Mouse (Mus musculus): ENCODE measurements around the gene Mpped2.

Gene Mpped2

DNA sequence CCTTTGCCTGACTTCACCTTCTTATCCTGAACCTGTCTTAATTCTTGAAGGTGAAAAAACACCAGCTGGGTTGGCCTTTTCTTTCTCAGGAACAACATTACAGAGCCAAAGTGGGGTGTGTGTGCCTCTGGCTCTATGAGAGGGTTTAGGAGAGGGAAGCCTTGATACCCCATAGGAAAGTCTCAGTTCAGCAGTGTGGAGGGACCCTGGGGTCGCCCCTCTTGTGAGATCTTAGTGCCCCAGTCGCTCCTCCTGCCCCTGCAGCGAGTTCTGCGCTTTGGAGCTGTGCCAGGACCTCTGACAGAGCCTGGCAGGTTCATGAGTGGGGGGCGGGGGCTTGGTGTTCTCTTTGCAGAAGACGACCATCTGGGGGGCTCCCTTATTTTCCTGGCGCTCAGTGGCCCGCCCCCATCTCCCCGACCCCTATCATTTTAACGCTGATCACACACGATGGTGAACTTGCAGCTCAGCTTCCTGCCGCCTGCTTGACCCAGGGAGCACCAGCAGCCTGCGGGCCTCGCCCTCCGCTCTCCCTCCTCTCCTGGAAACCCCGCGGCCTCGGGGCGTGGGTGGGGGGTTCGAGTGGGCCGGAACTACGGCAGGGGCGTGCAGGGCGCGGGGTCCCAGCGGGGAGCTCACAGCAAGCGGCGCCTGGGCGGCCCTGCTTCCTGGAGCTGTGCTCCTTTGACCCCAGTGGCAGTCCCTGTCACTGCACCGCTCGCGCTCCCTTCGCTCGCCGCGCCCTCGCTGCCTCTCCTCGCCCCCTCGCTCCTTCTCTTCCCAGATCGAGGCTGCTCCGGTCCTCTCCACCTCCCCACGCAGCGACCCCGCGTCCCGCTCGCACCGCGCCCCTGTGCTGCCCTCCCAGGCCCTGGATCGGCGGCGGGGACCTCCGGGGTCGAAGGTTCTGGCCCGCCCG lies at the start of gene Mpped2:
Gene Mpped2 (plus strand): TSS at position 487 of the 919 bp plus-strand sequence.
- peak; percentile 5 to 32 for DNase-seq (ENCODE audit: low spot score in 2 of 2)

DNA sequence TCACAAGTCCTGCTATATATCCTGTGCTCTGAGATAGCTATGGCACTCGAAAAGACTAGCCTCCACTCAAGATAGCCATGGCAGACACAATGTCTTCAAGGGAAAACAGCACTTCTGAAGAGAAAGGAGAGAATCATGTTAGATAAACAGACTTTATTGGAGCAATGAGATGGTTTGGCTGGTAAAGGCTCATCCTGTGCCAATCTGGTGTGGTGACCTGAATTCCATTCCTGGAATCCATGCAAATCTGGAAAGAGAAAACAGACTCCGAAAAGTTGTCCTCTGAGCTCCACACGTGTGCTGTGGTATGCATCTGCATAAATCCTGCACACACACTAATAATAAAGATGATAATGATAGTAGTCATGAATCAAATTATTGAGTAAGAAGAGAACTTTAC lies 48.3 kb upstream of the Mpped2 start:
- DNase-seq (ENCODE audit: low spot score in 2 of 2) = no peak

DNA sequence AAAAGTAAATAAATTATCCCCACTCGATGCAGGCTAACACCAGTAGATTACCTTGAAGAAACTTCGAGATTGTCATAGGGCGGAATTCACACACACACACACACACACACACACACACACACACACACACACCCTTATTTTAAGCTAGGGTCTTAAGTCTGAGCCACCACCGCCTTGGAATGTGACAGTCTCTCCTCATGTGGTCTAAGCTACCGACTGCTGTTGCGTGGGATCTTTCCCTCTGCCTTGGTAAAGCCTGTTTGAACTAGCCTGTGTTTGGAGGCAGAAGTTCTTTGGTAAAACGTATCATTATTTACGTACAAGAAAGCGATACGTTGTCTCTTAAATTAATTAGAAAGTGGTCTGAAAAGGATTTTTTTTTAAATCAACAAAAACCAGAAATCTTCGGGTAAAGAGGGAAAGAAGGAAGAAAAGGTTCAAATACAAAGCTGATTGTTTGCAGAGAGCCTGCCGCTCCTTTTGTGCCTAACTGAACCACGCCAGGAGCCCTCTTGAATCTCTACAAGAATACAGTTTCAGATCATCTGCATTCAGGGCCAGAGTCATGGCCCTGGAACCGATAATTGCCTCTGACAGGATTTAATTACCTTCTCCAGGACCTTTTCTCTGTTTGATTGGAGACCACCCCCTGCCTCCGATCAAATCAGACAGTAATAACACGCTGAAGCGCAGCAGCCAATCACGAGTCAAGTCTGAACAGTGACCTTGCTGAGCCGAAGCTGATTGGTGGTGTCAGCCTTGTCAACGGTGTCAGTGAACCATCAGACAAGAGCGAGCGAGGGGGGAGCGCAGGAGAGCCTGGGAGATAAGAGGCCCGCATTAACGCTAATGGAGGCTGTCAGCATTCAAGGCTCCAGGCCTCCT lies 43.1 kb upstream of the Mpped2 start:
- DNase-seq (ENCODE audit: low spot score in 2 of 2) = no peak

DNA sequence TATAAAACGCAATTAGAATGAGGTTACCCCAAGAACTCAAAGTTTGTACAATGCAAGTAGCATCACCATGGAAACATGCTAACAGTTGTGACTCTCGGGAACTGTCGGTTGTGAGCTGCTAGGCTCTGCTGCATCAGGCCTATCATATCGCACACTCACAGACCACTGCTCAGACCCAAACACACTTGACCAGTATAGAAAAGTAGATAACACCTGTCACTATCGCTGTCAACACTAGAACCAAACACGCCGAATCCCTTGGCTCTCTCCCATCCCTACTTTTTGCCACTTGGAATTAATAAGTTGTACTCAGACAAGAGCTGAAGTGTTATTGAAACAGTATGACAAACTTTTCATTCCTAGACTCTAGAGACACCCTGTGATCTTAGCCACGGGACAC lies 40.9 kb upstream of the Mpped2 start:
- DNase-seq (ENCODE audit: low spot score in 2 of 2) = no peak

DNA sequence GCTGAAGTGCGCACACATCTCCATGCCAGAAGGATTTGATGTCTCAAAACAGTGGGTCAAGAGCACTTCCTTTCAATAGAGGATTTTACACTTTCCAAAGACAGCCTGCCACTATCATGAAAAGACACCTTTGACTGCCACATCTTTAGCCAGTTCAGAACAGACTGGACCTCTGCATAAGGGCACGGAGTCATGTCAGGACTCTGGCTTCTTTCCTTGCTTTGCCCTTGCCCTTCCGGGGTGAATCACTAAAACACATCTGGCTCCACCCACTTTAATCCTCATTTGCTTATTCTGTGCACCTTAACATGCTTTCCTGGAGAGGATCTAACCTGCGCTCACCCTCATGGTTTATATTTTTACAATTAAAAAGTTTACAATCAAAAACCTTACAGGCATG lies 40.3 kb upstream of the Mpped2 start:
- no peak for DNase-seq (ENCODE audit: low spot score in 2 of 2)

DNA sequence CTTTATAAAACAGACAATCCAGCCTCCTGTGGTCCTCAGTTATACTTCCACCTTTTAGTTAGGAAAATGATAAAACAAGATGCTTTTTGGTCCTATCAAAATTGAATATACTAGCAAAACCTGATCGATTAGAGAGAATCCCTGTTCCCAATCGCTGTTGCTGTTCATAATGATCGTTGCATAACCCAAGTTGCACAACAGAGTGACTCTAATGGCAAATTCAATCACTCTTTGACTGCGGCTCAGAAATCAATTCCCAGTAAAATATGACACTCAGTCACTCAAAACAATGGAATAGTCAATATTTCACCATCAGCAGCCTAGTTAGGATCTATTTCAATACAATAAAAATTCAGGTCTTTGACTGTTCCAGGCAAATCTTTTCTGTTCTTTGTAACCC lies 39.8 kb upstream of the Mpped2 start:
- DNase-seq (ENCODE audit: low spot score in 2 of 2) = no peak

DNA sequence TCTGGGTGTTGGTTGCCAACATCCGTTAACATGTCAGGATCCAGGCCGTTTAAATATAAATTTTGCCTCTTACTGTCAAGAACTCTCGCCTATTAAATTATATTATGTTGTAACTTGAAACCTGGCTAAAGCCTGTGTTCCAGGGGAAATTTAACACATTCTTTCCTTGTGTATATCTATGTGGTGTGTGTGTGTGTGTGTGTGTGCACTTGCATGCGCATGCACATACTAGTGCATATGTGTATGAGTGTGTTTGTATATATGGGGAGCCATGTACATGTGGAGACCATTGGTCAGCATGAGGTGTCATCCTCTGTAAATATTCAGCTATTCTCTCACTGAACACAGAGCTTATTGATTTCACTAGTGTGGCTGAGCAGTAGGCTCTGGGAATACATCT lies 37.8 kb upstream of the Mpped2 start:
- no peak for DNase-seq (ENCODE audit: low spot score in 2 of 2)

DNA sequence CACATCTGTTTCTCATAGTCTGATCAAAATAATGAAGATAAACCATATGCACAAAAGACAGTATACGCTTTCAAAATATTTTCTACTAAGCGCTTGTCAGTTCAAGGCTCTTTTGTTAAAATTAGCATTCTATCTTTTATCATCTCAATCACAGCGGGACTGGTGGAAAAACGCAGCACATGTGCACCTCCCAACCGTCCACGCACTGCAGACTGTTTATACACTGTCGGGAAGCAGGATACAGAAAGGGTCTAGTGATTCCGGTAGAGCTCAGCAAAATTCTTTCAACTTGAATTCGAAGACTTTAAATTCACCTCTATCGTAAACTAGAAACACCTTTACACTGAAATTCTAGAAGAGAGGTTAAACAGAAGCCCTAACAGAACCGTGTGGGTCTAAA lies 27.8 kb upstream of the Mpped2 start:
- DNase-seq (ENCODE audit: low spot score in 2 of 2) = no peak

DNA sequence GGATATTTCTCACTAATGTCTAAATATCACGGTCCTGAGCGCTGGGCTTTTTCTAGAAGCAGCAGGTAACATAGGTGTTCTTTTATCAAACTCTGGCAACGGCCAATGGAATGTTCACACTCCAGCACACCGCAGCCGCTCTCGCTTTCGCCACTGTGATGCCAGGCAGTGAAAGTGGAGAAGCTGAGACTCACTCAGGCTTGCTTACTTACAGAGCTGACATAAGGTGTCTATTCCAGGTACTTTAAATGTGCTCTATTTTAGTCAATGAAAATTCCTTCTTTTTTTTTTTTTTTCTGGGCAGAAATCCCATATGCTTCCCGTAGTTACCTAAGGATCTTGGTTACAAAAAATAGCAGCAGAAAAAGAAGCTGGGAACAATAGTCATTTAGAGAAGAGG lies 18.8 kb upstream of the Mpped2 start:
- DNase-seq (ENCODE audit: low spot score in 2 of 2) = no peak

DNA sequence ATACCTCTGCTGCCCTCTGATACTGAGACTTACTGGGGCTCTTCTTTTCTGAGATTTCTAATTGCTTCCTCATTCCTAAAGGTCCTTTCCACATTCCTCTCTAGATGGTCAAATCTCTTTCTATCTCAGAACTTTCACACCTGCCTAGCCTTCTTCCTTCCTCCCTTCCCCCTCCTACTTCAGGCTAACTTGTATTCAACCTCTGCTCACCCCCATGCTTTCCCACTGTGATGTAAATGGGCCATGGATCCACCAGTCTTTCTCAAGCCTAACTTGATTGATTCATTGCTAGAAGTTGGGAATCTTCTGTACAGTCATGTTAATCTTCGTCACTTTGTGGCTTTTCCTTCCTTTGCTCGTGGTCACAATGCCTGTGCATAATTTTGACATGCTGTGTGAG lies 15.6 kb upstream of the Mpped2 start:
- no peak for DNase-seq (ENCODE audit: low spot score in 2 of 2)

DNA sequence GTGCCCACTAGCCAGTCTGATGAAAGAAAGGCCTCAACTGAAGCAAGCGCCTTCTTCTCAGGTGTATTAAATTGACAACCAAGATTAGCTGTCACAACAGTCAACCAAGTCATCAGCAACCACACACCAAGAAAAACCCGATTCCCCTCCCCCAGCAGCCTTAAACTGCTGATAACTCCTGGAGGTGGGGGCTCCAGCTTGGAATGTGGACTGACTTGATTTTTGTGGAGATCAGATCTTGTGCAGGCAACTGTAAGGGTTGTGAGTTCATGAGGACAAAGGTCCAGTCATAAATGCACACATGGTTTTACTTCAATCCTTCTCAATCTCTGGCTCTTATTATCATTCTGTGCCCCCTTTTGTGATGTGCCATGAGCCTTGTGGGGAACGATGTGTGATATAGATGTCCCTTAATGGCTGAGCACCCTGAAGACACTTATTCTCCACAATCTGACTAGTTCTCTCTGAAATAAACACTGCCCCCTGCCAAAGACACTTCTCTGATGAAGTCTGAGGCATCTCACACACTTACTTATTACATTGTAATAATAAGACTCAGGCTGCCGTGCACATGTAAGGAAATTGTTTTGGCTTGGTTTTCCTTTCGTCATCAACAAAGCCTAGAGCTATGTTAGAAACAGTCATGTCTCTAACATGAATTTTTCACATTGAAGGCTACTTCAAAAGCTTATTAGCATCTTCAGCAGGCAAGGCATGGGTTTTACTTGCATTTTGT lies 13.2 kb upstream of the Mpped2 start:
- DNase-seq (ENCODE audit: low spot score in 2 of 2) = no peak

DNA sequence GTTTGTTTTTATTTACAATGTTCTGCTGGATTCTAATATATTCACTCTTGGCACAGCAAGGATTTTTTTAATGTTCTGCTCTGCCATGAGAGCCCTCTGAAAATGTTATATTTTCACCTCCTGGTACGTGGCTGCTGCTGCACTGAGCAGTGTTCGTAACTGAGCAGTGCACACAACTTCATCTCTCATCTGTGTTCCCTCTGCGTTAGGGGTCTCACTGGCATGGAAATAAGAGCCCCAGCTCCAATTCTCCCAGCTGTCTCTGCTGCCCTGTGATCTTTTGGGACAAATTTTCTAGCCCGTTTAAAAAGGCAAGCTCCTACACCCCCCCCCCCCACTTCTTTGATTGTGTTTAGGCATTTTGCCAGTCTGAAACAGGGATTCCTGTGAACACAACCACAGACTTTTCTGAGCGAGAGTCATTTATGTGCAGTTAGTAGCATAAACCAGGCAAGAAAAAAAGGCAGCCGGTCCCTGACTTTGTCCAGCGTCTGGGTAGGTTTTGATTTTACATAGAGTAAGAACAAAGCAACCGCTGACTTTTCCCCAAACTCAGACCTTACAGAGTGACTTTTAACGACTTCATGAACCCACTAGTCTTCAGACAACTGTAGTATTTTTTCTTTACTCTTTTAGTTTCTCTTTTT lies 9.8 kb upstream of the Mpped2 start:
- DNase-seq (ENCODE audit: low spot score in 2 of 2) = no peak

DNA sequence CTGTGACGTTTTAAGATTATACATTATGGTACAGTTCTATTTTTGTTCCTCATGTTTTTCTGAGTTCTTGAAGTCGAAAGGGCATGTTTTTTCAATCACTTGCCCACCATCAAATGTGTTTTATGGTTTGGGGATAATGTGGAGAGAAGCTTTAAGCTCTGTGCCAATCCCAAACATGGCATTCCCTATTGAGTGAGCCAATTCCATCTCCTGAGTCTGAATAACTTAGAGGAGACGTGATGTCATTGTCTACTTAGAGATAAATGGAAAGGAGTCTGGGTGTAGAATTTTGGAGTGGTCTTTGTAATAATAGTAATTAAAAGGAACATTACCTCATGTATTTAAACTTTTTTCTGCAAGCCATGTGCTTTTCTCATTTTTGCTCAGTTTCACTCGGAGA lies 9.2 kb upstream of the Mpped2 start:
- no peak for DNase-seq (ENCODE audit: low spot score in 2 of 2)

DNA sequence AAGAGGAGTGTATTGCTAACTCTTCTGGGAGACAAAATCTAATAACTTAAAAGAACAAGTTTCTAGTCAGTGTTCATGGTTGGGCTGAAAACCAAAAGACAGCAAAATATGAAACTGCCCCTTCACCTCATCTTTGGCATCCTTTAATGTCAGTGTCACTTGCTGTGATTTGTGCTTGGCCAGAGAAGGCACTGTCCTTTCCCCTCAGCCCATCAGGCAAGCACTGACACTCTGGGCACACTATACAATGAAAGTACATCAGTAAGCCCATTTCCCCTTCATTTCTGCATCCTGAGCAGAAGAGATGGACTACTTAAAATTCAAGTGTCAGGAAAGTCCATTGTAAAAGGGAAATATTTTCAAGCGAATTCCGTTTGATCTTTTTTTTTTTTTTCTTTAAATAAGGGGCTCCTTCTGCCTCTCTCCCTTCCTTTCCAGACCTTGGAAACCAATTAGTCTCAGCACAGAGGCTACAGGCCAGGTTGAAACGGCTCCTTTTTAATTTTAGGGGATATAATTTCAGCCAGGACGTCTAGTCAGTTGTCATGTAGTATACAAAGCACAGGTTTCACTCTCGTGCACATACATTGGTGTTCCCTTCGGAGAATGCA lies 1.2 kb upstream of the Mpped2 start:
- no peak for DNase-seq (ENCODE audit: low spot score in 2 of 2)

DNA sequence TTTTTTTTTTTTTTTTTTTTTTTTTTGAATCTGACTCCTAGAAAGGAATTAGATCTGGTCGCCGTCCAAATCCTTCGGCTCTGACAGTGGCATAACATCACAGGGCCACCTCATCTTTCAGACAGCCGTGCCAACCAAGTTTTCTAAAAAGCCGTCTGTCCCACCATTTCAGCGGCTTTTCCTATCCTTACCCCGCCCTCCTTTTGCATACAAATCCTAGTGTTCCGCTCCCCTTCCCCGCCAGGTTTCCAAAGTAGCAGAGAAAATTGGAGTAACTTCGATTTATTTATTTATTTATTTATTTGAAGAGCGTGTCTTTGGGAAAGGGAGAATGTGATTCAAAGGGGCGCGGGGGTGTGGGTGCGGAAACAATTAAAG lies 675 bp upstream of the Mpped2 start:
- no peak for DNase-seq (ENCODE audit: low spot score in 2 of 2)

DNA sequence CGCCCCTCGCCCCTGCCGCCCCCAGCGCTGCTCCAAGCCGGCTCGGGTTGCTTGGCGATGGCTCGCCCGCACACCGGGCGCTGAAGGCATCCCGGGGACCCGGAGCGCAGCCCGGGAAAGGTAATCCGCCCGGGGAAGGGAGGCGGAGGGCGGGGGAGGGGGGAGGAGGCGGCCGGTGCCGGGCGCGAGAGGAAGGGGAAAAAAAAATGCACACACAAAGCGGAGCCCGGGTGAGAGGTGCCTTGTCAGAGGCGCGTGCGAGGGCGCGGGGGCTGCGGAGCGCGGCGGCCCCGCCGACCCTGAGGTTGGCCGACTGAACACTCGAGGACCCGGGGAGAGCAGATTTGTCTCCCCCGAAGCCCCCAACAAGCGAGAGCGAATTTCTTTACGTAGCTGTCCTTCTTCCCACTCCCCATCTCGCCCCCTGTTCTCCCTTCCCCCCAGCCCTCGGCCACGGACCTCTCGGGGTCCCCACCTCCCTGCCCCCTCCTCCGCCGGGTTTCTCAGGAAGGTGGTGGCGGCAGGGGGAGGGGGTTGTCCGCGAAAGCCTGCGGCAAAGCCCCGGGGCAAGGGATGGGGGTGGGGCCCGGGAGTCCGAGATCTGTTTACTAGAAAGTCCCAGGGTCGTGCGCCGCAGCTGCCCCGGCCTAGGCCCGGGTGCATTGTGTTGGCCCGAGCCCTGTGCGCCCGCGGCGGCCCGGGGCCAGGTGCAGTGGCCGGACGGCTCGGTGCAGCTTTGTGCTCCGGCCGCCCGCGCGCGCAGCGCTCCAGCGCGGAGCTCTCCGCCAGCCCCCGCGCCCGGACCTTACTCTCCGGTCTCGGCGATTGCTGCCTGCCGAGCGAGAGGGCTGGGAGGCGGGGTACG lies 865 bp downstream of the Mpped2 start:
- no peak for DNase-seq (ENCODE audit: low spot score in 2 of 2)

DNA sequence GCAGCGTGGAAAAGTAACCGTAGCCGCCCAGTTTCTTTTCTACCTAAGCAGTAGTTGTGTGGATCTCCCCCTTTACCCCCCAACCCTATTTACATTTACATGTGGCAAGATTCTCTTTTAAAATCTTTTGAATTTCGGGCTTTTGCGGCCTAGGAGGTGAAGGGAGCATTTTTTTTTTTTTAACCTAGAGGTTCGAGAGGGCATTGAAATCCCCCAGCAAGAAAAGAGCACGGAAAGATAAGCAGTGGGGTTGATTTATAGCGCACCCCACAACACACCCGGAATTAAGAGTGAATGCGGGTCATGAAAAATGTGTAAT lies 1.5 kb downstream of the Mpped2 start:
- no peak for DNase-seq (ENCODE audit: low spot score in 2 of 2)

DNA sequence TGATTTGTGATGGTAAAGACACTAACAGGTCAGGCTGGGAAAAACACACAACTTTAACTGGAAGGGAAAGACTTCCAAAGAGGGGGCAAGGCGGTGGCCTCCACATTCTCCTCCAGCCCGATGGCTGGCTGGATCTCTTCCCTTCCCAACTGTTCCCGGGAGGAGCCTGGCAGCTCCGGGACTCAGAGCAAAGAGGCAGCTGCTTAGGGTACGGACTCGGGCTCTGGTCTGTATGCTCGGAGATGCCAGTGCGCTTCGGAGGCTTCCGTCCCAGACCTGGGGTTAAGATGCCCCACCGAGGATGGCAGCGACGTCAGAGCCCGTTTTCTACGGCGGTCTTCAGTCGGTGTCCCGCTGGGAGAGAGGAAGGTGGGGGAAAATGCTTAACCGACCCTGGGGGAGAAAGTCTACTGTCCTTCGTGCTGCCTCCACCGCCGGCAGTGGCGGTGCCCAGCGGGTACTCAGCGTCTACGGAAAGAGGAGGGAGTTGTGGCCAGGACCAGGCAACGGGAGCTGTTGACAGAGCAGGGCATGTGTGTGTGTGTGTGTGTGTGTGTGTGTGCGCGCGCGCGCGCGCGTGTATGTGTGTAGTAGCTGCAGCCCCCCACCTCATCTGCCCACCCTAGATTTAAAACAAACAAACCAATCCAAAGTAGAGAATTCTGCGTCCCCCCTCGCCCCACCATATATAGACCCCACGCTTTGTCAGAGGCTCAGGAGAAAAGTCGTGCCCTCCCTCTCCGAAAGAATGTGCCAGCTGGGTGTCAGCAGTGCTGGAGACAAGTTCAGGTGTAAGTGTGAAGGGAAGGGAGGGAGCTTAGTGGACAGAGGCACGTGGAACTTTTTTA lies 2.0 kb downstream of the Mpped2 start:
- no peak for DNase-seq (ENCODE audit: low spot score in 2 of 2)

DNA sequence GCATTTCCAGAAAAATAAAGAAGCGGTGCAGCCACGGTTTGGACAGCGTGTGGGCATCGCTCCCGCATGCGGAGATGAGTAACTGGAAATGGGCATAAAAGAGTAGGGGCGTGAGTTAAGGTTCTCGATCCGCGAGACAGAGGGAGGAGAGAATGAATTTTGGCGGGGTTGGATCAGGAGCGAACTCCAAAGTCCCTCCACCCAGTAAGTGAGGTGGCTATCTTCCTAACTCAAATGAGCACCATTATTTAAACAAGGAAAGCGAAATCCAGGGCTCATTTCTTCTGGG lies 2.6 kb downstream of the Mpped2 start:
- DNase-seq (ENCODE audit: low spot score in 2 of 2) = no peak

DNA sequence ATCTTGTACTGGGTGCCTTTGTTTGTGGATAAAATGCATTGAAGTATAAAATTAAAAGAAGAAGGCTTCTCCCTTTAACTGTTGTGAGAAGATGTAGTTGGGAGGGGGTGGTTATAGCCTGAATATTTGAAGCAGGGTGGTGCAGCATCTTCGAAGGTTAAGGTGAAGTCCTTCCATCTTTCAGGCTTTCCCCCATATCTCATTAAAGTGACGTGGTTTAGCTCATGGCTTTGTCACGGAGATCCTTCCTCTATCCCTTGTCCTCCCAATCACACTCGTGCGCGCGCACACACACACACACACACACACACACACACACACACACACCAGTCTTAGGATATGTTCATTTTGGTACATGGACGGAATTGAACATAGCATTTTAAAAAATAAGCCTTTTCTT lies 3.3 kb downstream of the Mpped2 start:
- DNase-seq (ENCODE audit: low spot score in 2 of 2) = no peak
